Mouse (Mus musculus): ENCODE data around the gene Lgalsl. TPM values are rescaled to one million over a fixed set of nuclear protein-coding genes. Genes with fewer than 3 reads are reported as not detected.
A peak's percentile ranks its signal among the peaks of the same experiment; 100 is the strongest.

Lgalsl gene
- polyA plus RNA-seq (2012; rRNA removed) (24.9 and 25.5 TPM in 2 replicates), polyA plus RNA-seq (2014; fragmentation: Nextera tagmentation; extraction: Ambion mirVana) (52.0 and 52.2 TPM in 2 replicates)

DNA sequence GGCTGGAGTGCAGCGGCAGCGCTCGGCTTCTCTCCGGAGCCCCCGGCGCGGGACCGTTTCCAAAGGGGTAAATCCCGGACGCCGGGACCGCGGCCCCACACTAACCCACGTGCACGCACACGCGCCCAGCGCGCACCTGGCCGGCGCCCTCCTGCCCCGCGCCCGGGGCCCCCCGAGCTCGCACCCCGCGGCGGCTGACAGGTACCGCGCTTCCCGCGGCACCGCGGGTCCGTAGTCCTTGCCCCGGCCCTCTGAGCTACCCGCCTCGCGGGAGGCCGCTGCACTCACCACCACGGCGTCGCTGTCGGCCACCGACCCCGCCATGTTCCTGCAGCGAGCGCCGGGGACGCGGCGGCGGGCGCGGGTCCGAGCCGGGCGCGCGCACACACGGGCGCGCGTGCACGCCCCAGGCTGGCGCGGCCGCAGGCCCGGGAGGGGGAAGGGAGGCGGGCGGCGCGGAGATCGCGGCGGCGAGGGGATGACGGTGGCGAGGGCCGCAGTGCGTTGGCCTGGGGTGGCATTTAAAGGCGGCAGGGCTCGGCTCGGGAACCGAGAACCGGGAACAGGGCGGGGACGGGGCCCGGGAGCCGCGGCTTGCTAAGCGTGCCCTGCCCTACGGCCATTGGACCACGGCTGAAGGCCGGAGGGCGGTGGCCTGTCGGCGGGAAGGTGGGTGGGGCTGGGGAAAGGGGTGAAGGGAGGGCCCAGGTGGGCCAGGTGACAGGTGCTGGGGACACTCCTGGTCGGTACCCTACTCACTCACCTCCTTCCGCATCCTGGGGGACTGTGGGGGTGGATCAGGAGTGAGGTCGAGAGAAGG lies at the start of gene Lgalsl:
Lgalsl (minus strand) TSS at position 371 of the 820 bp plus-strand sequence.
- under 1% methylated on average over 52 of the region's 102 CpGs for WGBS
- Histone ChIP-seq H3K4me2 (replicated peaks; ENCODE audit: low read depth, low read length, severe bottlenecking) (peak within 1 kb of the TSS; percentile 83), H3K36me3 (ENCODE audit: control insufficient read depth, insufficient read depth, low read length) (peaks cover 30% of the 10 kb centered on the region), H3K9ac (ENCODE audit: low read depth, low read length, severe bottlenecking) (peak within 1 kb of the TSS; percentile 91), H3K27me3 (ENCODE audit: control insufficient read depth, insufficient read depth, low read length) (no peaks in the 10 kb centered on the region), H3K4me1 (ENCODE audit: control insufficient read depth, insufficient read depth, low read length) (peaks cover 17% of the 10 kb centered on the region), H3K9me3 (ENCODE audit: control insufficient read depth, low read length) (no peaks in the 10 kb centered on the region), H3K4me3 (replicated peaks; ENCODE audit: low read length) (peak within 1 kb of the TSS; percentile 83), H3K27ac (replicated peaks; ENCODE audit: low read depth, low read length) (peak within 1 kb of the TSS; percentile 81)
- ATAC-seq (ENCODE audit: low FRiP score, low read depth) = peak; percentile 86
- peak; percentile 18 for DNase-seq (ENCODE audit: low spot score)
- TF ChIP-seq POLR2A (IDR thresholded peaks at IDR 0.05; ENCODE audit: borderline replicate concordance, extremely low read depth, insufficient read depth, insufficient read length) = 0 out of 2 replicates have a peak, but pooled peaks have one; percentile 58

DNA sequence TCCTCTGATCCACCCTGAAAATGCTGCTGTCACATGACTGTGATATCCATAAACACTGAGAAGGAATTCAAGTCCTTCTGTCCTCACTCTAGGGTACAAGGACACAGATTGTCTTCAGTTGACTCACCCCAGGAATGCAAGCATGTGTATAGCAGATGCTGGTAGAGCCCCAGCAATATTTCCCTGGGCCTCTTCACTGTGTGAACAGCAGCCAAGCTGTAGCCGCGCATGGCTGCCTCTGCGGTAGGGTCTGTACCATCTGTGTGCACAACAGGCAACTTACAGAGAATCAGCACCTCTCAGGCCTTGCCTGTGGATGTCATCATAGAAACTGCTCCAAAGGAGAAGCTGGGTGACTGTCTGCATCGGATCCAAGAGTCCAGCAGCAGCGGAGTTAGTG lies 47.8 kb upstream of the Lgalsl start:
- peak; percentile 60 for DNase-seq (ENCODE audit: low spot score)
- Histone ChIP-seq H3K9me3 (ENCODE audit: control insufficient read depth, low read length) (no peaks in the 10 kb centered on the region), H3K4me3 (replicated peaks; ENCODE audit: low read length) (no peak overlapping the region), H3K4me1 (ENCODE audit: control insufficient read depth, insufficient read depth, low read length) (no peaks in the 10 kb centered on the region), H3K4me2 (replicated peaks; ENCODE audit: low read depth, low read length, severe bottlenecking) (no peak overlapping the region), H3K36me3 (ENCODE audit: control insufficient read depth, insufficient read depth, low read length) (no peaks in the 10 kb centered on the region), H3K9ac (ENCODE audit: low read depth, low read length, severe bottlenecking) (no peak overlapping the region), H3K27me3 (ENCODE audit: control insufficient read depth, insufficient read depth, low read length) (no peaks in the 10 kb centered on the region), H3K27ac (replicated peaks; ENCODE audit: low read depth, low read length) (no peak overlapping the region)
- no peak for TF ChIP-seq POLR2A (IDR thresholded peaks at IDR 0.05; ENCODE audit: borderline replicate concordance, extremely low read depth, insufficient read depth, insufficient read length)
- ATAC-seq (ENCODE audit: low FRiP score, low read depth) = peak; percentile 57
- WGBS = 82% methylated on average over 5 of the region's 5 CpGs

DNA sequence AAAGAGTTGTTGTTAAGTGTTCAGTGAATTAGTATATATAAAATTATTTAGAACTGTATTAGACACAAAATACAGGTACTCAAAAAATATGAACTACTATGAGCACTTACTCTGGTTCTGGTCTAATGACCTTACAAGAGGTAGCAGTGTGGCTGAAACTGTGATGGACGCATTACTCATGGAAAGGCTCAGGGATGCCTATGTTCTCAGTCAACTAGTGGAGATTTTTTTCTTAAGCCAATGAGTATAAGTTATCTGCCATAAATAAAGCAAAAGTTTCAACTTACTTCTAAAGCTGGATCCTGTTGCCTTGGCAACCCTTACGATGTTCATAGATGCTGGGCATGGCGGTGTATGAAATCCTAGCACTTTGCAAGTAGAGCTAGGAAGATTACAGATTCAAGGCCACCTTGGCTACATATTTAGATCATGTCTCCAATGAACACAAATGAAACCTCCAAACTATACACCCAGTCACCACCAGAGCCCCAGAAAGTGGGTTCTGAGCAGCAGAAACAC lies 46.8 kb upstream of the Lgalsl start:
- Histone ChIP-seq H3K36me3 (ENCODE audit: control insufficient read depth, insufficient read depth, low read length) (no peaks in the 10 kb centered on the region), H3K4me1 (ENCODE audit: control insufficient read depth, insufficient read depth, low read length) (no peaks in the 10 kb centered on the region), H3K27me3 (ENCODE audit: control insufficient read depth, insufficient read depth, low read length) (no peaks in the 10 kb centered on the region), H3K9ac (ENCODE audit: low read depth, low read length, severe bottlenecking) (no peak overlapping the region), H3K9me3 (ENCODE audit: control insufficient read depth, low read length) (no peaks in the 10 kb centered on the region), H3K4me2 (replicated peaks; ENCODE audit: low read depth, low read length, severe bottlenecking) (no peak overlapping the region), H3K4me3 (replicated peaks; ENCODE audit: low read length) (no peak overlapping the region), H3K27ac (replicated peaks; ENCODE audit: low read depth, low read length) (no peak overlapping the region)
- no peak for TF ChIP-seq POLR2A (IDR thresholded peaks at IDR 0.05; ENCODE audit: borderline replicate concordance, extremely low read depth, insufficient read depth, insufficient read length)
- ATAC-seq (ENCODE audit: low FRiP score, low read depth) (no peak), DNase-seq (ENCODE audit: low spot score) (no peak)
- WGBS = 78% methylated on average over 3 of the region's 3 CpGs

DNA sequence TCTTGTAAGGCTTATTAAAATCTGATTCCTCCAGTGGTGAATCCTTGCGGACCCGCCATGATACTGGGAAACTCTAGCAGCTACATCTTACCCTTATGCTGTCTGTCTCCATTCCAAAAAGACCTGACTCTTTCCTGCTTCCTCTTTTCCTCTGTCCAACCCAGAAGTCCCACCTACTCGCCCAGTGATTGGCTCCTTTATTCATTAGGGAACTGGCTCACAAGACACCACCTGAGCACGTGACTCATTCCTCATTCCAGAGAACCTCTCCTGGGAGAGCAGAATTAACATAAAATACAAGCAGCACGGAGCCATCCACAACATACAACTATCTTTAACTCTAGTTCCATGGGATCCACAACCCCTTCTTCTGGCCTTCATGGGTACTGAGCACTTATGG lies 42.5 kb upstream of the Lgalsl start:
- WGBS = 71% methylated on average over 5 of the region's 5 CpGs
- Histone ChIP-seq H3K36me3 (ENCODE audit: control insufficient read depth, insufficient read depth, low read length) (no peaks in the 10 kb centered on the region), H3K4me3 (replicated peaks; ENCODE audit: low read length) (no peak overlapping the region), H3K4me1 (ENCODE audit: control insufficient read depth, insufficient read depth, low read length) (no peaks in the 10 kb centered on the region), H3K9ac (ENCODE audit: low read depth, low read length, severe bottlenecking) (no peak overlapping the region), H3K27me3 (ENCODE audit: control insufficient read depth, insufficient read depth, low read length) (no peaks in the 10 kb centered on the region), H3K9me3 (ENCODE audit: control insufficient read depth, low read length) (no peaks in the 10 kb centered on the region), H3K27ac (replicated peaks; ENCODE audit: low read depth, low read length) (no peak overlapping the region), H3K4me2 (replicated peaks; ENCODE audit: low read depth, low read length, severe bottlenecking) (no peak overlapping the region)
- no peak for TF ChIP-seq POLR2A (IDR thresholded peaks at IDR 0.05; ENCODE audit: borderline replicate concordance, extremely low read depth, insufficient read depth, insufficient read length)
- no peak for ATAC-seq (ENCODE audit: low FRiP score, low read depth)
- no peak for DNase-seq (ENCODE audit: low spot score)

DNA sequence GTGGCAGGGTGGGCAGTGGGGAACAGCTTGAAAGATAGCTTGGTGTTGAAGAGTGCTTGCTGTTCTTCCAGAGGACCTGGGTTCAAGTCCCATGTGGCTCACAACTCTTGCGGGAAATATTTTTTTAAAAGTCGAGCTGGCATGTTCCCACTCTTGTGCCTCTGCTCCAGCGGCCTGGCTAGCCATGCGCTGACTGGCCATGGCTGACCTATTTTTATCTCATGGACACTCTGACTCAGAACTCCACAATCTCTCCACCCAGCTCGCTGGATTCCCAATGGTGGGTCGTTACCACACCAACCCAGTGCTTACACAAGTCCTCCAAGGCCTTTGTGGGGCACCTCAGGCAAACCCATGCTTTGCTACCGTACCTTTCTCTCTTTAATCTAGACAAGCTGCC lies 42.1 kb upstream of the Lgalsl start:
- Histone ChIP-seq H3K4me3 (replicated peaks; ENCODE audit: low read length) (no peak overlapping the region), H3K27ac (replicated peaks; ENCODE audit: low read depth, low read length) (no peak overlapping the region), H3K4me2 (replicated peaks; ENCODE audit: low read depth, low read length, severe bottlenecking) (no peak overlapping the region), H3K4me1 (ENCODE audit: control insufficient read depth, insufficient read depth, low read length) (no peaks in the 10 kb centered on the region), H3K9me3 (ENCODE audit: control insufficient read depth, low read length) (no peaks in the 10 kb centered on the region), H3K27me3 (ENCODE audit: control insufficient read depth, insufficient read depth, low read length) (no peaks in the 10 kb centered on the region), H3K9ac (ENCODE audit: low read depth, low read length, severe bottlenecking) (no peak overlapping the region), H3K36me3 (ENCODE audit: control insufficient read depth, insufficient read depth, low read length) (no peaks in the 10 kb centered on the region)
- TF ChIP-seq POLR2A (IDR thresholded peaks at IDR 0.05; ENCODE audit: borderline replicate concordance, extremely low read depth, insufficient read depth, insufficient read length) = no peak
- no peak for ATAC-seq (ENCODE audit: low FRiP score, low read depth)
- no peak for DNase-seq (ENCODE audit: low spot score)
- 91% methylated on average over 7 of the region's 7 CpGs for WGBS

Data from limb, embryonic 14.5 days (tissue).